Mouse (Mus musculus): ENCODE measurements around the gene Wdr48. TPM values are rescaled to one million over a fixed set of nuclear protein-coding genes. Genes with fewer than 3 reads are reported as not detected.

The Wdr48 gene
- total RNA-seq, 2 experiments from 2014 or later, result 11.0 to 12.1 TPM

DNA sequence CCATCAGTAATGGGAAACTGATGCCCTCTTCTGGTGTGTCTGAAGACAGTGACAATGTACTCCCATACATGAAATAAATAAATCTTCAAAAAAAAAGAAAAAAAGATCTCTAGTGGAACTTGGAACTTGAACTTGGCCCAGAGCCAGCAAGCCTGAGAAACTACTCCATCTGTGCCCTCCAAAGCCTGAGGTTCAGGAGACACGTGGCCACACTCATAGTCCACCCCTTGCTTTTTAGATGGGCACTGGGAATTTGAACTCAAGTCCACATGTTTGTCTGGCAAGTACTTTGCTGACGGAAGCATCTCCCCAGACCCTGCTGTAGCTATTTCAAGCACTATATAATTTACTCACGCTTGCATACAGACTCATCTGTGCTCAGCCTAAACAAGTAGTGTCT, 70.5 kb downstream of the Wdr48 start:
- DNase-seq, result no peak
- intact Hi-C loops (cut with DNase I), result loop anchor here (2.0 kb wide), 1 partner anchor 50 kb away; no protein-coding TSS in a partner anchor

GRCm38 (mm10) chr9:119966221-119966910, 71.7 kb downstream of the Wdr48 start:
- no peak for DNase-seq
- intact Hi-C loops (cut with DNase I), result no loop called here

- intact Hi-C loops (cut with DNase I), result no loop called here
- DNase-seq, result no peak
Measured at GRCm38 (mm10) chr9:119969811-119970210, 75.1 kb downstream of the Wdr48 start.

DNA sequence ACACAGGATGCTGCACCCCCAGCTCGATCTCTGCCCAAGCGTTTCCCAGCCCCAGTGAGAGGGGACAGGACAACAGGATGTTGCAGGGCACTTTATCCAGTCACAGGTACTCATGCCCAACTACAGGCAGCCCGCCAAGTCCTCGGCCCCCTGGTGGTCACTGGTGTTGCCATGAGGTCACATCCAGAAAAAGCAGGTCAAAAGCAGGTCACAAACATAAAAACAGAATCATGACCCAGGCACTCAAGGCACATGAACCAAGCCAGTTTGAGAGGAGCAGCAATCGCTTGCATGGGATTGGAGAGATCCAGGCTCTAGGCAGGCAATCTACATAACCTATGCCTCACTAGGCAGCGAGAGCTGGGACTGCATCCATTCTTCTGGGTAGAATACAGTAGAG, 75.5 kb downstream of the Wdr48 start:
- peak in 1 of 2 experiments; percentile 37 for DNase-seq
- intact Hi-C loops (cut with DNase I), result no loop called here

- intact Hi-C loops (cut with DNase I), result no loop called here
- no peak for DNase-seq
Measured at GRCm38 (mm10) chr9:119970763-119971656, 76.3 kb downstream of the Wdr48 start.

GRCm38 (mm10) chr9:119972166-119972565, 77.5 kb downstream of the Wdr48 start:
- intact Hi-C loops (cut with DNase I), result no loop called here
- no peak for DNase-seq

DNA sequence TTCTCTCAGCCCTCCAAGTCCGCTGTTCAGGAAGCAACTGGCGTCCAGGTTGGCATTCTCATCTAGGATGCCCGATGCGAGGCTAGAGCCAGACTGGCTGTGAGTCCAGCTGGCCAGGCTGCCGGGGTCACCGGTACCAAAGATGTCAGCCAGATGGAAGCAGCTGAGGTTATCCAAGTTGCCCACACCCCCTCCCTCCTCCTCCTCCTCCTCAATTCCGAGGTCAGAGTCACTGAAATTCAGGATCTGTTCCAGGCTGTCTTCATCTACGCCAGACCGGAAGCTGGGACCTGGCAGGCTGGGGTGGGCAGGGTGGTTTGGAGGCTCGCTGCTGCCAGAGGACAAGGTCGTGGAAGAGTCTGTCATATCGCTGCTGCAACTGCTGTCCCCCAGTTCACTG, 77.9 kb downstream of the Wdr48 start:
- intact Hi-C loops (cut with DNase I), result no loop called here
- DNase-seq, result peak in 1 of 2 experiments; percentile 52

DNA sequence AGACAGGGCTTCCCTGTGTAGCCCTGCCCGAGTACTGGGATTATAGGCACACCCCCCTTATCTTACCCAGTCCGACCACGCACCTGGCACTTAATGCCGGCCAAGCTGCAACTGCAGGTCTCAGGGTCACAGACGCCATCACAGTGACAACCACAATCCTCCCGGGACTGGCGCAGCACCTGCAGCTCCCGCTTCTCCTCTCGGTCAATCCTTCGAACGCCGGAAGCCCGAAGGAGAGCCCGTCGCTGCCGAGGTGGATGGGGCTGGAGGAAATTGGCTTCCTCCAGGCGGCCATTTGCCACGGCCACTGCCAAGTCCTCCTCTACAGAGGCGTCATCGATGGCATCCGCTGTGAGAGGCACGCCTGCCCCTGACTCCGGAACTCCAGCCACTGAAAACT, 78.6 kb downstream of the Wdr48 start:
- intact Hi-C loops (cut with DNase I), result no loop called here
- DNase-seq, result no peak

GRCm38 (mm10) chr9:119973869-119974520, 79.3 kb downstream of the Wdr48 start:
- intact Hi-C loops (cut with DNase I), result no loop called here
- no peak for DNase-seq

DNA sequence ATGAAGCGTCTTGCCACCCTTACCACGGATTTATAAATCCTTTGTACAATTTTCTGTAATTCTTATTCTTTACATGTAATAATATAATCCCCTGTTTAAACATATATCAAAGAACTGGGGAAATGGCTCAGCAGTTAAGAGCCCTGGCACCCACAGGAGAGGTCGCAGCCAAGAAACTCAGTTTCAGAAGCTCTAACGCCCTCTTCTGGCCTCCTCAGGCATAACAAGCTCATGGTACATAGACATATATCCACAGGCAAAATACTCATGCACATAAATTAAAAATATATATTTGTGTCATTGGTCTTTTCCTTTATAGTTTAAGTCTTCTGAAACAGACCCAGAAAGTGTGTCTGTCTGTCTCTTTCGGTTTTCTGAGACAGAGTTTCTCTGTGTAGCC, 79.9 kb downstream of the Wdr48 start:
- DNase-seq, result no peak
- intact Hi-C loops (cut with DNase I), result no loop called here

DNA sequence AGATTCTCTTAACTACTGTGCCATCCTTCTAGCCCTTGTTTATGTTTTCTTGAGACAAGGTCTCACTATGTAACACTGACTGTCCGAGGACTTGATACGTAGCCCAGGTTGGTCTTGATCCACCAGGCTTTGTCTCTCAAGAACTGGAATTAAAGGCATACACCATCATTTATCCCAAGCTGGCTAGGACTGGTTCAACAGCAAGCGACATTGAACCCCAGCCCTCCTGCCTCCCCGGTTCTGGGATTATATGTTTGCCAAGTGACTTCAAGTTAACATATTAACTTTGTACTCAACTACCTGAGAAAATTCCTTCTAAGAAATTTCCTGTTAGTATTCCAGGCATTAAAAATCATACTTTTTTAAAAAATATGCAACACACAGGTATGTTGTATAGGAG, 80.6 kb downstream of the Wdr48 start:
- intact Hi-C loops (cut with DNase I), result no loop called here
- no peak for DNase-seq

Other genes starting within 250 kb of the Wdr48 start
- gene Scn10a, start 175.6 kb upstream of the Wdr48 start, total RNA-seq (2021), result not detected
- not detected for gene Scn11a, start 69.4 kb upstream of the Wdr48 start, total RNA-seq (2021)
- gene Gorasp1, start 42.7 kb downstream of the Wdr48 start, total RNA-seq (2021), result 10 to 100 TPM; 14.5 to 15.3 TPM
- gene Ttc21a, start 42.7 kb downstream of the Wdr48 start, total RNA-seq (2021), result not detected
- gene Csrnp1, start 89.8 kb downstream of the Wdr48 start, total RNA-seq (2021), result 10 to 100 TPM in 1 of 2 experiments, 1 to 10 TPM in 1; 3.0 to 11.0 TPM
- gene Xirp1, start 128.7 kb downstream of the Wdr48 start, total RNA-seq (2021), result 100 to 1,000 TPM in 1 of 2 experiments, 10 to 100 TPM in 1; 96.9 to 125 TPM
- gene Cx3cr1, start 175.0 kb downstream of the Wdr48 start, total RNA-seq (2021), result under 1 TPM; 0.28 to 0.52 TPM
- gene Ccr8, start 197.2 kb downstream of the Wdr48 start, total RNA-seq (2021), result not detected
- gene Slc25a38, start 215.5 kb downstream of the Wdr48 start, total RNA-seq (2021), result 1 to 10 TPM; 7.8 to 9.2 TPM
- gene Rpsa, start 232.8 kb downstream of the Wdr48 start, total RNA-seq (2021), result 100 to 1,000 TPM; 366 to 400 TPM

Data from gastrocnemius, postnatal 36 days (tissue).